Mouse (Mus musculus): Measurements from ENCODE around the gene Fam217b. TPM values are rescaled to one million over a fixed set of nuclear protein-coding genes. Genes with fewer than 3 reads are reported as not detected.

Gene Fam217b
- polyA plus RNA-seq, 1 experiment from 2014 or later: 6.5 TPM

GRCm38 (mm10) chr2:178428183-178428582 is 13.9 kb downstream of the Fam217b start:
- no peaks in the 10 kb centered on the region for H3K9me3 ChIP-seq (ENCODE audit: control insufficient read depth, low read depth, low read length)
- no peak overlapping the region for H3K4me3 ChIP-seq (ENCODE audit: low read depth, low read length)
- 73% methylated on average over 9 of the region's 9 CpGs for WGBS
- no peak overlapping the region for H3K27ac ChIP-seq (ENCODE audit: low read length)
- no peak overlapping the region for H3K9ac ChIP-seq (replicated peaks; ENCODE audit: low read depth, low read length)
- H3K27me3 ChIP-seq (ENCODE audit: control insufficient read depth, insufficient read depth, low read length): no peaks in the 10 kb centered on the region
- ATAC-seq (ENCODE audit: insufficient number of reproducible peaks, insufficient read depth, low FRiP score, low read depth): no peak
- H3K4me1 ChIP-seq (ENCODE audit: control insufficient read depth, insufficient read depth, low read length): no peaks in the 10 kb centered on the region
- no peak overlapping the region for H3K4me2 ChIP-seq (replicated peaks; ENCODE audit: low read depth, low read length)
- H3K36me3 ChIP-seq (ENCODE audit: control insufficient read depth, insufficient read depth, low read length): no peaks in the 10 kb centered on the region

DNA sequence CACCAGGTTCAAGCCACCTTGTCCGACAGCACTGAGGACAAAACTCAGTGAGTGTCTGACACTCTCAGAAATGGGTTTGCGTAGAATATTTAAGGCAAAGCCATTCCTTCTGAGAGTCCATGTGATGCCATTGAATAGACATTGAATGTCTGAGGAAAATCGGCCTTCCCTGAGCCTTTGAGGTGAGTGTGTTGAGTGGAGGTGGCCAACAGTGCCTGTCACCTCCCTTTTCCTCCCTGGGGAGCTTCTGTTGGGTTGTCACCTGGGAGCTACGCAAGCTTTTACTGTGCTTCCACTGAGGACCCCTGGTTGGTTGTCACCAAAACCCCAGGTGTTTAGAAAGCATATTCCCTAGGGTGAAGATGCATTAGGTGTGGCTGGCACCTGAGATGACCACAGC is 14.4 kb downstream of the Fam217b start:
- H3K27ac ChIP-seq (ENCODE audit: low read length): no peak overlapping the region
- no peaks in the 10 kb centered on the region for H3K27me3 ChIP-seq (ENCODE audit: control insufficient read depth, insufficient read depth, low read length)
- no peak overlapping the region for H3K9ac ChIP-seq (replicated peaks; ENCODE audit: low read depth, low read length)
- 82% methylated on average over 4 of the region's 4 CpGs for WGBS
- no peaks in the 10 kb centered on the region for H3K9me3 ChIP-seq (ENCODE audit: control insufficient read depth, low read depth, low read length)
- H3K36me3 ChIP-seq (ENCODE audit: control insufficient read depth, insufficient read depth, low read length): no peaks in the 10 kb centered on the region
- no peak overlapping the region for H3K4me2 ChIP-seq (replicated peaks; ENCODE audit: low read depth, low read length)
- ATAC-seq (ENCODE audit: insufficient number of reproducible peaks, insufficient read depth, low FRiP score, low read depth): no peak
- no peaks in the 10 kb centered on the region for H3K4me1 ChIP-seq (ENCODE audit: control insufficient read depth, insufficient read depth, low read length)
- H3K4me3 ChIP-seq (ENCODE audit: low read depth, low read length): no peak overlapping the region

GRCm38 (mm10) chr2:178429426-178429825 is 15.1 kb downstream of the Fam217b start:
- Histone ChIP-seq H3K9me3 (ENCODE audit: control insufficient read depth, low read depth, low read length) (no peaks in the 10 kb centered on the region), H3K27ac (ENCODE audit: low read length) (no peak overlapping the region), H3K27me3 (ENCODE audit: control insufficient read depth, insufficient read depth, low read length) (no peaks in the 10 kb centered on the region), H3K36me3 (ENCODE audit: control insufficient read depth, insufficient read depth, low read length) (no peaks in the 10 kb centered on the region), H3K9ac (replicated peaks; ENCODE audit: low read depth, low read length) (no peak overlapping the region), H3K4me3 (ENCODE audit: low read depth, low read length) (no peak overlapping the region), H3K4me1 (ENCODE audit: control insufficient read depth, insufficient read depth, low read length) (no peaks in the 10 kb centered on the region), H3K4me2 (replicated peaks; ENCODE audit: low read depth, low read length) (no peak overlapping the region)
- WGBS: 63% methylated on average over 6 of the region's 6 CpGs
- ATAC-seq (ENCODE audit: insufficient number of reproducible peaks, insufficient read depth, low FRiP score, low read depth): no peak

- no peak within 1 kb of the TSS for H3K27ac ChIP-seq (ENCODE audit: low read length)
- no peak within 1 kb of the TSS for H3K4me2 ChIP-seq (replicated peaks; ENCODE audit: low read depth, low read length)
- no peak within 1 kb of the TSS for H3K9ac ChIP-seq (replicated peaks; ENCODE audit: low read depth, low read length)
- no peaks in the 10 kb centered on the region for H3K27me3 ChIP-seq (ENCODE audit: control insufficient read depth, insufficient read depth, low read length)
- H3K4me1 ChIP-seq (ENCODE audit: control insufficient read depth, insufficient read depth, low read length): no peaks in the 10 kb centered on the region
- H3K4me3 ChIP-seq (ENCODE audit: low read depth, low read length): no peak within 1 kb of the TSS
- WGBS: 83% methylated on average over 4 of the region's 4 CpGs
- no peaks in the 10 kb centered on the region for H3K9me3 ChIP-seq (ENCODE audit: control insufficient read depth, low read depth, low read length)
- no peak for ATAC-seq (ENCODE audit: insufficient number of reproducible peaks, insufficient read depth, low FRiP score, low read depth)
- H3K36me3 ChIP-seq (ENCODE audit: control insufficient read depth, insufficient read depth, low read length): no peaks in the 10 kb centered on the region
Measured at GRCm38 (mm10) chr2:178430231-178430630, 15.9 kb downstream of the Fam217b start, which contains the start of gene Cdh26. TSS of gene Cdh26 (plus strand) at chr2:178430531.

- Histone ChIP-seq H3K9me3 (ENCODE audit: control insufficient read depth, low read depth, low read length) (no peaks in the 10 kb centered on the region), H3K4me2 (replicated peaks; ENCODE audit: low read depth, low read length) (no peak overlapping the region), H3K36me3 (ENCODE audit: control insufficient read depth, insufficient read depth, low read length) (no peaks in the 10 kb centered on the region), H3K9ac (replicated peaks; ENCODE audit: low read depth, low read length) (no peak overlapping the region), H3K4me3 (ENCODE audit: low read depth, low read length) (no peak overlapping the region), H3K27me3 (ENCODE audit: control insufficient read depth, insufficient read depth, low read length) (no peaks in the 10 kb centered on the region), H3K27ac (ENCODE audit: low read length) (no peak overlapping the region), H3K4me1 (ENCODE audit: control insufficient read depth, insufficient read depth, low read length) (no peaks in the 10 kb centered on the region)
- 71% methylated on average over 2 of the region's 2 CpGs for WGBS
- no peak for ATAC-seq (ENCODE audit: insufficient number of reproducible peaks, insufficient read depth, low FRiP score, low read depth)
Measured at GRCm38 (mm10) chr2:178433495-178433894, 19.2 kb downstream of the Fam217b start.

- Histone ChIP-seq H3K27me3 (ENCODE audit: control insufficient read depth, insufficient read depth, low read length) (no peaks in the 10 kb centered on the region), H3K4me1 (ENCODE audit: control insufficient read depth, insufficient read depth, low read length) (no peaks in the 10 kb centered on the region), H3K4me2 (replicated peaks; ENCODE audit: low read depth, low read length) (no peak overlapping the region), H3K9ac (replicated peaks; ENCODE audit: low read depth, low read length) (no peak overlapping the region), H3K36me3 (ENCODE audit: control insufficient read depth, insufficient read depth, low read length) (no peaks in the 10 kb centered on the region), H3K4me3 (ENCODE audit: low read depth, low read length) (no peak overlapping the region), H3K27ac (ENCODE audit: low read length) (no peak overlapping the region), H3K9me3 (ENCODE audit: control insufficient read depth, low read depth, low read length) (no peaks in the 10 kb centered on the region)
- 79% methylated on average over 2 of the region's 2 CpGs for WGBS
- no peak for ATAC-seq (ENCODE audit: insufficient number of reproducible peaks, insufficient read depth, low FRiP score, low read depth)
Measured at GRCm38 (mm10) chr2:178433903-178434302, 19.6 kb downstream of the Fam217b start.

- Histone ChIP-seq H3K9ac (replicated peaks; ENCODE audit: low read depth, low read length) (no peak overlapping the region), H3K36me3 (ENCODE audit: control insufficient read depth, insufficient read depth, low read length) (no peaks in the 10 kb centered on the region), H3K27ac (ENCODE audit: low read length) (no peak overlapping the region), H3K27me3 (ENCODE audit: control insufficient read depth, insufficient read depth, low read length) (no peaks in the 10 kb centered on the region), H3K4me1 (ENCODE audit: control insufficient read depth, insufficient read depth, low read length) (no peaks in the 10 kb centered on the region), H3K9me3 (ENCODE audit: control insufficient read depth, low read depth, low read length) (no peaks in the 10 kb centered on the region), H3K4me2 (replicated peaks; ENCODE audit: low read depth, low read length) (no peak overlapping the region), H3K4me3 (ENCODE audit: low read depth, low read length) (no peak overlapping the region)
- ATAC-seq (ENCODE audit: insufficient number of reproducible peaks, insufficient read depth, low FRiP score, low read depth): no peak
- 42% methylated on average over 9 of the region's 9 CpGs for WGBS
Measured at GRCm38 (mm10) chr2:178437311-178437710, 23.0 kb downstream of the Fam217b start.

DNA sequence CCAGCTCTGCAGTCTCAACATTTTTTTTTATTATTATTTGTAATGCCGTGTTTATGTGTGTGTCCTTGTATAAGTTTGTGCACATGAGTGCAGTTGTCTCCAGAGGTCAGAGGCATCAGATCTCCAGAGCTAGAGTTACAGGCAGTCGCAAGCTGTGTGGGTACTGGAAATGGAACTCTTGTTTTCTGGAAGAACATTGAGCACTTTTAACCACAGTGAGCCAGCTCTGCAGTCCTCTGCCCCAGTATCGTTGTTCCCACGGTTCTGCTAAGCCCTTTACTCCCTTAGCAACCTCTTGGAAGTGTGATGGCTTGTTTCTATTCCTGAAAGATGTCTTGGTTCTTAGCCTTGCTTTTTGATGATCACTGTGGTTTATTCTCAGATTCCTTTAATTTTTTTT is 35.1 kb downstream of the Fam217b start:
- Histone ChIP-seq H3K27me3 (ENCODE audit: control insufficient read depth, insufficient read depth, low read length) (no peaks in the 10 kb centered on the region), H3K36me3 (ENCODE audit: control insufficient read depth, insufficient read depth, low read length) (no peaks in the 10 kb centered on the region), H3K27ac (ENCODE audit: low read length) (no peak overlapping the region), H3K4me1 (ENCODE audit: control insufficient read depth, insufficient read depth, low read length) (no peaks in the 10 kb centered on the region), H3K4me3 (ENCODE audit: low read depth, low read length) (no peak overlapping the region), H3K9ac (replicated peaks; ENCODE audit: low read depth, low read length) (no peak overlapping the region), H3K4me2 (replicated peaks; ENCODE audit: low read depth, low read length) (no peak overlapping the region), H3K9me3 (ENCODE audit: control insufficient read depth, low read depth, low read length) (no peaks in the 10 kb centered on the region)
- 80% methylated on average over 4 of the region's 4 CpGs for WGBS
- no peak for ATAC-seq (ENCODE audit: insufficient number of reproducible peaks, insufficient read depth, low FRiP score, low read depth)

DNA sequence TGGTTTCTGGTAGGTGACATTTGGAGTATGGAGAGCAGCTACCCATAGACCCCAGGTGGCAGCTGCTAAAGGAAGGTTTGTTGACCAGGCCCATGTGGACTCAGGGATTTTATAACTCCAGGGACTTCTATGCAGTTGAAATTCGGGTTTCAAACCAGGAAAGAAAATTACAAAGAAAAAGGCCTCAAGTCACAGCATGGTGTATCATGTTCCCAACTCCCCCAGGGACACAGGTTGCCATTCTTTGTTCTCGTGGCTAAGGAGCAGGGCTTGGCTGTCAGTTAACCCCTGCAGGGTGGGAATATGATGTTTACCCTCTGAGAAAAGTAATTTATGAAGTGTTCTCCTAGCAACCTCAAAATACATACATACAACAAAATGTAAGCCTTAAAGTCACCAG is 35.9 kb downstream of the Fam217b start:
- Histone ChIP-seq H3K9ac (replicated peaks; ENCODE audit: low read depth, low read length) (no peak overlapping the region), H3K27ac (ENCODE audit: low read length) (no peak overlapping the region), H3K4me1 (ENCODE audit: control insufficient read depth, insufficient read depth, low read length) (peaks cover under 1% of the 10 kb centered on the region; the same call in 1 of the 2 replicates), H3K9me3 (ENCODE audit: control insufficient read depth, low read depth, low read length) (no peaks in the 10 kb centered on the region), H3K27me3 (ENCODE audit: control insufficient read depth, insufficient read depth, low read length) (no peaks in the 10 kb centered on the region), H3K4me3 (ENCODE audit: low read depth, low read length) (no peak overlapping the region), H3K36me3 (ENCODE audit: control insufficient read depth, insufficient read depth, low read length) (no peaks in the 10 kb centered on the region), H3K4me2 (replicated peaks; ENCODE audit: low read depth, low read length) (no peak overlapping the region)
- 35% methylated on average over 2 of the region's 2 CpGs for WGBS
- ATAC-seq (ENCODE audit: insufficient number of reproducible peaks, insufficient read depth, low FRiP score, low read depth): no peak

Data from stomach, embryonic 14.5 days (tissue).